Mouse (Mus musculus) lung, embryonic 14.5 days (tissue): ENCODE data around the gene Chst5. TPM values are rescaled to one million over a fixed set of nuclear protein-coding genes. Genes with fewer than 3 reads are reported as not detected.

Source experiments
- ATAC-seq: fragments of 200-750 bp; cut with Nextera tagmentation; 2 replicates; pipeline ENCODE4 v1.8.0; 2017; ENCODE audit warnings: mild to moderate bottlenecking, moderate TSS enrichment, moderate library complexity; ENCODE audit not compliant: insufficient read depth
- DNase-seq: peaks from one replicate; pipeline ENCODE4 v3.0.0-alpha.2; 2015
- H3K27ac ChIP-seq: fragments of 300-500 bp; sonication (generic); 2 replicates; pipeline ENCODE4 v1.5.1; 2014; ENCODE audit warnings: low read depth, mild to moderate bottlenecking, moderate library complexity
- H3K27me3 ChIP-seq: fragments of 300-500 bp; sonication (generic); 2 replicates; pipeline ENCODE4 v1.6.1; 2014; ENCODE audit warnings: low read length, control low read depth; ENCODE audit not compliant: insufficient read depth
- H3K36me3 ChIP-seq: fragments of 300-500 bp; sonication (generic); 2 replicates; pipeline ENCODE4 v1.6.1; 2014; ENCODE audit warnings: control low read depth; ENCODE audit not compliant: insufficient read depth
- H3K4me1 ChIP-seq: fragments of 300-500 bp; sonication (generic); 2 replicates; pipeline ENCODE4 v1.6.1; 2014; ENCODE audit warnings: antibody characterized with exemption, control low read depth; ENCODE audit not compliant: insufficient read depth
- H3K4me2 ChIP-seq: fragments of 300-500 bp; sonication (generic); 2 replicates; pipeline ENCODE4 v1.6.1; 2014; ENCODE audit warnings: mild to moderate bottlenecking
- H3K4me3 ChIP-seq: fragments of 300-500 bp; sonication (generic); 2 replicates; pipeline ENCODE4 v1.5.1; 2014; ENCODE audit warnings: low read depth, low read length
- H3K9ac ChIP-seq: fragments of 300-500 bp; sonication (generic); 2 replicates; pipeline ENCODE4 v1.6.1; 2014
- H3K9me3 ChIP-seq: fragments of 300-500 bp; sonication (generic); 2 replicates; pipeline ENCODE4 v1.6.1; 2016; ENCODE audit warnings: low read depth, low read length, control low read depth
- CTCF ChIP-seq: IDR thresholded peaks from 2 replicates; pipeline ENCODE4 v1.5.1; 2016; ENCODE audit warnings: antibody characterized with exemption, low read depth
- WGBS: fragments of 180-500 bp; shearing (Covaris S2); extraction: QIAGEN DNeasy Blood & Tissue Kit; methylation state at CpG from one replicate; pipeline ENCODE4 v1.1.7; 2014; 5-methylcytosine and 5-hydroxymethylcytosine counted together
- polyA plus RNA-seq: library from polyadenylated mRNA; unstranded; fragments of >200 nt; fragmentation: Nextera tagmentation; extraction: Ambion mirVana; gene quantifications from 2 replicates; pipeline ENCODE4 v1.2.1, GENCODE M21; 2014

Chst5 gene
- polyA plus RNA-seq, 1 experiment from 2014 or later: 5.3 TPM

DNA sequence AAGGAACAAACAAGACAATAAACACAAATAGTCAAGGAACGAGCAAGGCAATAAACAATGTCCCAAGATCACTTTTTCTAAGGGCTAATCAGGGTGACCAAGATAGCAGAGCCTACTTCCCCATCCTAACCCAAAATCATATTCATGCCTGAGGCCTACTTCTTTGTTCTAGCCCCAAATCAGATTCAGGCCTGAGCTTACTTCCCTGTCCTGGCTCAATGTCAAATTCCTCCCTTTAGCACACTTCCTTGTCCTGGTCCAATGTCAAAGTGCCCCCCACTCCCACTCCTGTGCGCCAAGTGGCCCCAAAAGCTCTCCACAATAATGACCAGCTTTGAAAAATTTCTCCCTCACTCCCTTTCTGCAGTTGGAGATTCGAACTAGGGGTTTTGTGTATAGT, 26.9 kb upstream of the Chst5 start:
- WGBS: 76% methylated on average over 3 of the region's 3 CpGs
- no peak for TF ChIP-seq CTCF
- Histone ChIP-seq H3K9me3 (no peaks in the 10 kb centered on the region), H3K9ac (no peak overlapping the region), H3K27ac (no peak overlapping the region), H3K4me3 (no peak overlapping the region), H3K36me3 (no peaks in the 10 kb centered on the region), H3K4me2 (no peak overlapping the region), H3K27me3 (no peaks in the 10 kb centered on the region), H3K4me1 (peaks cover 13% of the 10 kb centered on the region; the same call in 1 of the 2 replicates)
- ATAC-seq: no peak
- DNase-seq: no peak

DNA sequence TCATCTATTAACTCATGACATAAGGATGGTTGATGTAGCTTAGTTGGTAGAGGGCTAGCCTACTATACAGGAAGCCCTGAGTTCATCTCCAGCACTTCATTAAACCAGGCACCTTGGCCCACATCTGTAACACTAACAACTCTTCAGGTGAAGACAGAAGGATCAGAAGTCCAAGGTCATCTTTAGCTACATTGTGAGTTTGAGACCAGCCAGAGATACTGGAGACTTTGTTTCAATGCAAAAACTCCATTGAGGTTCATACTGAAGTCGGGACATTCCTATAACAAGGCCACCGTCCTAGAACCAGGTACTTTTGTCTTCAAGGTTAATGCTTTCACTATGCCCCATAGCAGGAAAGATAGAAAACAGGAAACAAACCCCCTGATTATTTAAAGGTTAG, 24.0 kb upstream of the Chst5 start:
- Histone ChIP-seq H3K27ac (no peak overlapping the region), H3K9me3 (no peaks in the 10 kb centered on the region), H3K4me3 (no peak overlapping the region), H3K4me2 (peak overlapping the region; percentile 99), H3K4me1 (0 out of 2 replicates have a peak, but pooled peaks cover 9% of the 10 kb centered on the region), H3K9ac (no peak overlapping the region), H3K36me3 (no peaks in the 10 kb centered on the region), H3K27me3 (no peaks in the 10 kb centered on the region)
- 91% methylated on average over 2 of the region's 2 CpGs for WGBS
- no peak for TF ChIP-seq CTCF
- no peak for ATAC-seq
- DNase-seq: no peak

DNA sequence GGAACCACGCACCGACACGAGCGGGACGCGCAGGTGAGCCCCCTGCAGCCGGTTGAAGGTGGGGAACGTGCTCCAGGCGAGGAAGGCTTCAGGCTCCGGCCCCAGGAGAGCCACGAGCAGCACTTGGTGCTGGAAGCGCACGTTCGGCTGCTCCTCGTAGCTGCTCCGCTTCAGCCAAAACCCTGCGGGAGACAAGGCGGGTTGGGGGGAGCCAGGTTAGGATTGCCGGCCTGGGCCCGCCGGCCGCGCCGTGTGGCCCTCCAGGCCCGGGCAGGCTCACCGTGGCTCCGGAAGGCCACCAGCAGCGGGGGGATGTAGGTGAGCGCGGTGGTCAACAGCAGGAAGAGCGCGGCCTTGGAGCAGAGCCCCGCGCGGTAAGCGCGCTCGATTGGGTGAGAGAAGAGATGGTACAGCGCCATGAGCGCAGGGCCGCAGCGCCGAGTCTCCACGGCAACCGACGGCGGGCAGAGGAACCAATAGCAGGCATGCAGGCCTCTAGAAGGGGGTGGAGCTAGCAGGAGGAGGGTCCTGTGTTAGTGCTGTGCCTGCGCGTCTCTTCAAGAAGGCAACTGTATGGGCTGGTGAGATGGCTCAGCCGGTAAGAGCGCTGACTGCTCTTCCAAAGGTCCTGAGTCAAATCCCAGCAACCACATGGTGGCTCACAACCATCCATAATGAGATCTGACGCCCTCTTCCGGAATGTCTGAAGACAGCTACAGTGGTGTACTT, 23.3 kb upstream of the Chst5 start, which contains the start of gene Tmem231:
Gene Tmem231 (minus strand): TSS at position 534 of the 729 bp plus-strand sequence.
- peak within 1 kb of the TSS; percentile 83 for H3K27ac ChIP-seq
- peak within 1 kb of the TSS; percentile 99 for H3K4me2 ChIP-seq
- no peak for TF ChIP-seq CTCF
- H3K9ac ChIP-seq: peak within 1 kb of the TSS; percentile 67
- peak within 1 kb of the TSS; percentile 74 for H3K4me3 ChIP-seq
- DNase-seq: peak; percentile 95
- H3K27me3 ChIP-seq: no peaks in the 10 kb centered on the region
- H3K36me3 ChIP-seq: no peaks in the 10 kb centered on the region
- 0 out of 2 replicates have a peak, but pooled peaks cover 9% of the 10 kb centered on the region for H3K4me1 ChIP-seq
- peak; percentile 99 for ATAC-seq
- WGBS: under 1% methylated on average over 53 of the region's 53 CpGs
- no peaks in the 10 kb centered on the region for H3K9me3 ChIP-seq

DNA sequence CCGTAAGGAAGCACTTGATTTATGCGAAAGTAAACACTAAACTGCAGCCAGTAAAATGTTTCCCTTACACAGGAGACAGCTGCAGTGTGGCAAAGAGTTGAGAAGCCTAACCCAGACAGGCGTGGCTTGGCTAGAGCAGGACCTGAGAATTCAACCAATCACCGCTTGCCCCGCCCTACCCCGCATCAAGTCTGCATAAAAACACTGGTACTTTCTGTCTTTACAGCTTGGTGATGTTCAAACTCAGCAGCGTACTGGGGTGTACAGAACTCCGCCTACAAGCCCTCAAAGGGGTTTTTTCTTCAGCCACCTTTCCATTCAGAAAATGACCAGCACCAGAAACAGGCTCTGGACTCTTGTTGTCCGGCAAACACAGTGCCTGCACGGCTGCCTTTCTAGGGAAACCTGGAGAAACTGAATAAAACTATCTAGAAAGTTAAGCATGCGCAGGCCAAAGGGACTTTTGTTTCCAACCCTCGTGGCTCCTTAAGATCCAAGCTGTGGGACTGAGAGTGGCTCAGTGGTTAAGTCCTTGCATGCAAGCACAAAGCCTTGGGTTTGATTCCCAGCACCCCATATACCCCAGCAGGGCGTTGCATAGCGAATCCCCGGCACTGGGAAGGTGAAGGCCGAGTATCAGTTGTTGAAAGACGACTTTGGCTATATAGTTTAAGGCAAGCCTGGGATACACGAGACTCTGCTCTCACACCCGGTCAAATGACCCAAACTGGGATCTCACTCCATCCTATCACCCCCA, 22.5 kb upstream of the Chst5 start:
- no peak for TF ChIP-seq CTCF
- ATAC-seq (peak; percentile 76), DNase-seq (peak; percentile 86)
- WGBS: 19% methylated on average over 19 of the region's 19 CpGs
- H3K4me3 ChIP-seq: peak overlapping the region; percentile 74
- H3K9ac ChIP-seq: peak overlapping the region; percentile 67
- H3K36me3 ChIP-seq: no peaks in the 10 kb centered on the region
- peak overlapping the region; percentile 83 for H3K27ac ChIP-seq
- H3K9me3 ChIP-seq: no peaks in the 10 kb centered on the region
- peak overlapping the region; percentile 99 for H3K4me2 ChIP-seq
- 0 out of 2 replicates have a peak, but pooled peaks cover 9% of the 10 kb centered on the region for H3K4me1 ChIP-seq
- no peaks in the 10 kb centered on the region for H3K27me3 ChIP-seq

DNA sequence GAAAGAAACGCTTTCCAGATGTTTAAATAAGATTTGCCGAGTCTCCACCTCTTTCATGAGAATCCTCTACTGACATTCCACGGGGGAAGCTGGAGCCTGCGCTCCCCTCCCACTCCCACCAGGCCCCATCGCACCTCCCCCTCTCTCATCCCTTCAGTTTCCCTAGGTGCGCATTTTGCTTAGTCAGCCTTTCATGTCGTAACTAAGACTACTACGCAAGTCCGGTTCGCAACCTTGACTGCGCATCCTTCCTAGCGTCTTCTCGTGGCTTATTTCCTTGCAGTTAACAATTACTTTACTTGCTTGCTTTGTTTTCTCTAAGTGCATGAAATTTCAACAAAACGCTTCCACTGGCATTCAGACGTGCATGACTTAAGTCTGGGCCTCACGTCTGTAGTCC, 21.5 kb upstream of the Chst5 start:
- Histone ChIP-seq H3K9ac (no peak overlapping the region), H3K4me1 (0 out of 2 replicates have a peak, but pooled peaks cover 9% of the 10 kb centered on the region), H3K36me3 (no peaks in the 10 kb centered on the region), H3K4me3 (no peak overlapping the region), H3K27ac (no peak overlapping the region), H3K27me3 (no peaks in the 10 kb centered on the region), H3K9me3 (no peaks in the 10 kb centered on the region), H3K4me2 (no peak overlapping the region)
- ATAC-seq: no peak
- 70% methylated on average over 16 of the region's 16 CpGs for WGBS
- TF ChIP-seq CTCF: no peak
- no peak for DNase-seq

DNA sequence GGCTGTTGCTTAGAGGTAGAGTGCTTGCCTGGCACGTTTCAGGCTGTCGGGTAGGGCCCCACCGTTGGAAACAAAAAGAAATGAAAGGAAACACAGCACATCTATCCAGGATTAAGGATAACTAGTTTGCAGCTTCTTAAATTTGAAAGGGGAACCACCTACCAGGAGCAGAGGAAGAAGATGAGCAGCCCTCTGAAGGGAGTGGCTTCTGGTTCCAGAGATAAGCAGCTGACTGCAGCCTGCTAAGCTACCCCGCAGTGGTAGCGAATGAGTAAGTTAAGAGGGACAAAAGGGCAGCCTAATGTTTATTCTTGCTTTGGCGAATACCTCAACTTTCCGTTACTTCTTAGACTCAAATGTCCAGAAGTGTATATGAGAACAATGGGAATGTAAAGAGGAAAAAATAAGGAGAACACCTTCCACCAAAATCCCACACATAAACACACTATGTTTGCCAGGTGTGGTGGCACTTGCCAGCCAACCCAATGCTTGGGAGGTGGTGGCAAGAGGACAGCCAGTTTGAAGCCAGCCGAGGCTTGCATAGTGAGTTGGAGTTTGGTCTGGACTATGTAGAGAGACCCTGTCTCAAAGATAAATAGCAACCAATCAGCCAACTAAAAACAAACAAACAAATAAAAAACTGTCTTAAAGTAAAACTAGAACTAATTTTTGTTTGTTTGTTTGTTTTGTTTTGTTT, 19.5 kb upstream of the Chst5 start:
- H3K4me1 ChIP-seq: 0 out of 2 replicates have a peak, but pooled peaks cover 9% of the 10 kb centered on the region
- H3K27ac ChIP-seq: no peak overlapping the region; the same call in 1 of the 2 replicates
- H3K27me3 ChIP-seq: no peaks in the 10 kb centered on the region
- DNase-seq: no peak
- no peak overlapping the region for H3K9ac ChIP-seq
- H3K4me2 ChIP-seq: no peak overlapping the region
- ATAC-seq: no peak
- no peaks in the 10 kb centered on the region for H3K36me3 ChIP-seq
- no peak for TF ChIP-seq CTCF
- no peak overlapping the region for H3K4me3 ChIP-seq
- no peaks in the 10 kb centered on the region for H3K9me3 ChIP-seq
- 47% methylated on average over 8 of the region's 8 CpGs for WGBS

DNA sequence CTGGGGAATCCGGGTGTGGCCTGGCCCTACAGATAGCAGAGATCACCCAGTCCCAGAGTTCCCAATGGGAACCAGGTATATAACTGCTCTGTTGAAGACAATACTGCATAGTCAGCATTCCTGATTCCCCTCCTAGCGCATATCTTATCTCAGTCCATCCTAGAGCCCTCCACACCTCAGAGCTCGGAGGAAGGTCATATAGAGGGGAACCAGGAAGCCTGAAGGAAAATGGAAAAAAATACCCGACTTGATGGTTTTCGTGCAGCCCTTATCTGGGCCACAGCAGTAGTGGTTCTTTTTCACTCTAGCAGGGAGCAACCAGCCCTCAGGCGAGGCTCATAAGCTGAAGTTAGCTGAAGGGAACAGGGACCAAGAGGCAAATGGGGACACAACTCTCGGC, 14.7 kb upstream of the Chst5 start:
- no peak for ATAC-seq
- Histone ChIP-seq H3K27me3 (no peaks in the 10 kb centered on the region), H3K4me1 (no peaks in the 10 kb centered on the region), H3K4me3 (no peak overlapping the region), H3K9ac (no peak overlapping the region), H3K9me3 (no peaks in the 10 kb centered on the region), H3K4me2 (no peak overlapping the region), H3K36me3 (no peaks in the 10 kb centered on the region), H3K27ac (no peak overlapping the region)
- WGBS: 65% methylated on average over 7 of the region's 7 CpGs
- no peak for TF ChIP-seq CTCF
- no peak for DNase-seq
